Mouse (Mus musculus) heart, embryonic 13.5 days (tissue): ENCODE results near the gene Ttc7b. TPM values are rescaled to one million over a fixed set of nuclear protein-coding genes. Genes with fewer than 3 reads are reported as not detected.

Experiments
- ATAC-seq: fragments of 200-750 bp; cut with Nextera tagmentation; 2 replicates; pipeline ENCODE4 v1.8.0; 2017; ENCODE audit warnings: moderate TSS enrichment; ENCODE audit not compliant: insufficient number of reproducible peaks, low FRiP score, low TSS enrichment; ENCODE audit errors: extremely low read depth
- H3K27ac ChIP-seq: fragments of 300-500 bp; sonication (generic); replicated peaks from 2 replicates; pipeline ENCODE4 v1.5.1; 2015; ENCODE audit warnings: moderate library complexity, mild to moderate bottlenecking, inconsistent platforms
- H3K27me3 ChIP-seq: fragments of 300-500 bp; sonication (generic); replicated peaks from 2 replicates; pipeline ENCODE4 v1.6.1; 2015; ENCODE audit warnings: mild to moderate bottlenecking, inconsistent platforms
- H3K36me3 ChIP-seq: fragments of 300-500 bp; sonication (generic); 2 replicates; pipeline ENCODE4 v1.6.1; 2015; ENCODE audit warnings: mild to moderate bottlenecking, inconsistent platforms
- H3K4me1 ChIP-seq: fragments of 300-500 bp; sonication (generic); 2 replicates; pipeline ENCODE4 v1.6.1; 2015; ENCODE audit warnings: inconsistent platforms
- H3K4me2 ChIP-seq: fragments of 300-500 bp; sonication (generic); 2 replicates; pipeline ENCODE4 v1.6.1; 2015; ENCODE audit warnings: inconsistent platforms, mild to moderate bottlenecking, moderate library complexity
- H3K4me3 ChIP-seq: fragments of 300-500 bp; sonication (generic); 2 replicates; pipeline ENCODE4 v1.5.1; 2015; ENCODE audit warnings: moderate library complexity, mild to moderate bottlenecking, inconsistent platforms
- H3K9ac ChIP-seq: fragments of 300-500 bp; sonication (generic); 2 replicates; pipeline ENCODE4 v1.6.1; 2015; ENCODE audit warnings: inconsistent platforms, mild to moderate bottlenecking, moderate library complexity
- H3K9me3 ChIP-seq: fragments of 300-500 bp; sonication (generic); 2 replicates; pipeline ENCODE4 v1.6.1; 2016; ENCODE audit warnings: inconsistent platforms
- WGBS: fragments of 180-500 bp; shearing (Covaris S2); methylation state at CpG from one replicate; pipeline ENCODE4 v1.1.7; 2015; ENCODE audit warnings: mixed read lengths; 5-methylcytosine and 5-hydroxymethylcytosine counted together
- polyA plus RNA-seq: library from polyadenylated mRNA; unstranded; fragments of >200 nt; fragmentation: Nextera tagmentation; extraction: Ambion mirVana; gene quantifications from 2 replicates; pipeline ENCODE4 v1.2.1, GENCODE M21; 2015

Ttc7b gene
- polyA plus RNA-seq, 1 experiment from 2014 or later: 6.5 TPM

- no peak overlapping the region for H3K4me2 ChIP-seq
- H3K4me3 ChIP-seq: no peak overlapping the region
- WGBS: 68% methylated on average over 2 of the region's 2 CpGs
- no peaks in the 10 kb centered on the region for H3K27me3 ChIP-seq
- H3K27ac ChIP-seq: no peak overlapping the region
- peaks cover 6% of the 10 kb centered on the region; the same call in 1 of the 2 replicates for H3K4me1 ChIP-seq
- H3K36me3 ChIP-seq: peaks cover 64% of the 10 kb centered on the region
- no peak overlapping the region for H3K9ac ChIP-seq
- H3K9me3 ChIP-seq: no peaks in the 10 kb centered on the region
- no peak for ATAC-seq
Measured at GRCm38 (mm10) chr12:100378266-100378665, 142.4 kb downstream of the Ttc7b start.

DNA sequence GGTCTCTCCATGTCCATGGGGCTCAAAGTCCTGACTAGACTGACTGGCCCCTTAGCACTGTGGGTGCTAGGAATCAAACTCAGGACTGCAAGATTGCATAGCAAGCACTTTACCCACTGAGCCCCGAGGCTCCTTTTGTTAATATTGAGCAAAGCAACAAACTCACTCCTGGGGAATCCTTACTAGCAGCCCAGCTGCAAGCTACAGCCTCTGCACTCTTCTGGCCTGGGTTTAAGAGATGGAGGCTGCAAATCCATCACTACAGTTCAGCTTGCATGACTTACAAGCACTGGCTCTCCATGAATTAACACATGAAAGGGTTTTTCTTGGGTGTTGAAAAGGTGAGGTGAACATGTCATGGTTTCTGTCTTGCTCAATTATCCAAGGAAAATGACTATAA, 142.8 kb downstream of the Ttc7b start:
- Histone ChIP-seq H3K9ac (no peak overlapping the region), H3K4me1 (peaks cover 6% of the 10 kb centered on the region; the same call in 1 of the 2 replicates), H3K36me3 (peaks cover 64% of the 10 kb centered on the region), H3K27me3 (no peaks in the 10 kb centered on the region), H3K4me2 (no peak overlapping the region), H3K4me3 (no peak overlapping the region), H3K9me3 (no peaks in the 10 kb centered on the region), H3K27ac (no peak overlapping the region)
- WGBS: 59% methylated on average over 1 of the region's 1 CpGs
- no peak for ATAC-seq

DNA sequence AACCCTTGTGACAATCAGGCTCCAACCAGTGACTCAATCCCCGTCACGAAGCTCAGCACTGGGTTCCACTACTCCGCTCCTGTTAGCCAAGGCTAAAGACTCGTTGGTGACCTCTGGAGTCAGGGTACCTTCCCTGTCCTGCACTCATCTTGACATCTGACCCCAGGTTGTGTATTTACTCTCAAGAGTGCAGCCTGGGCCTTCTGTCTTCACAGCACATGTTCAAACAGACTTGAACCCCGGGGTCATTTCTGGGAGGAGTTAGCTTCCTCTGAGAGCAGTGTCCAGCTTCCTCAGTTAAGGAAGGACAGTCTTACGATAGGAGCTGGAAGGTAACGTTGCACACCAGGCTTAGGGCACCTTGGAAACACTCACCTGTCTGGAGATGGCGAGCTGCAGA, 144.8 kb downstream of the Ttc7b start:
- Histone ChIP-seq H3K36me3 (peaks cover 66% of the 10 kb centered on the region), H3K4me1 (no peaks in the 10 kb centered on the region), H3K9me3 (no peaks in the 10 kb centered on the region), H3K27ac (no peak overlapping the region), H3K9ac (no peak overlapping the region), H3K27me3 (no peaks in the 10 kb centered on the region), H3K4me3 (no peak overlapping the region), H3K4me2 (no peak overlapping the region)
- no peak for ATAC-seq
- WGBS: 80% methylated on average over 8 of the region's 8 CpGs

- Histone ChIP-seq H3K4me3 (no peak overlapping the region), H3K27me3 (no peaks in the 10 kb centered on the region), H3K27ac (no peak overlapping the region), H3K9ac (no peak overlapping the region), H3K4me2 (no peak overlapping the region), H3K36me3 (peaks cover 81% of the 10 kb centered on the region), H3K4me1 (no peaks in the 10 kb centered on the region), H3K9me3 (no peaks in the 10 kb centered on the region)
- ATAC-seq: no peak
- WGBS: 66% methylated on average over 7 of the region's 7 CpGs
Measured at GRCm38 (mm10) chr12:100372785-100373184, 147.8 kb downstream of the Ttc7b start.

DNA sequence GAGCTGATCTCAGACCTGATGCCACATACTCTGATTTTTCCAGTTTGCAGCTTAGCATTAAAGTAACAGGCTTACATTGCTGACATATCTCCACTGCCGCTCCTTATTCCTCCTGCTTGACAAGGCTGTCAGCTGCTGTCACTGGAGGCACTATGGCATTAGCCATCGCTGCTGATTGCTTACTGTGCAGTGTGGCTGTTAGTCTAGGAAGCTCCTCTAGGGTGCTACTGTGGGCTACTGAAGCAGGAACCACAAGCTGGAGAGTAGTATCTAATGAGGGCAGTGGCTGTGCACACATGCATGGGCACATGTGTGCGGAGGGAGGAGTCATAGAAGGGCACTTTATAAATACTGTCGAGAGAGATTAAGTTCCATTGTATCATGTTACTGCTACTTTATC, 148.6 kb downstream of the Ttc7b start:
- Histone ChIP-seq H3K4me3 (no peak overlapping the region), H3K4me2 (no peak overlapping the region), H3K9ac (no peak overlapping the region), H3K27me3 (no peaks in the 10 kb centered on the region), H3K4me1 (no peaks in the 10 kb centered on the region), H3K9me3 (no peaks in the 10 kb centered on the region), H3K27ac (no peak overlapping the region), H3K36me3 (peaks cover 88% of the 10 kb centered on the region)
- ATAC-seq: no peak
- 71% methylated on average over 4 of the region's 4 CpGs for WGBS

DNA sequence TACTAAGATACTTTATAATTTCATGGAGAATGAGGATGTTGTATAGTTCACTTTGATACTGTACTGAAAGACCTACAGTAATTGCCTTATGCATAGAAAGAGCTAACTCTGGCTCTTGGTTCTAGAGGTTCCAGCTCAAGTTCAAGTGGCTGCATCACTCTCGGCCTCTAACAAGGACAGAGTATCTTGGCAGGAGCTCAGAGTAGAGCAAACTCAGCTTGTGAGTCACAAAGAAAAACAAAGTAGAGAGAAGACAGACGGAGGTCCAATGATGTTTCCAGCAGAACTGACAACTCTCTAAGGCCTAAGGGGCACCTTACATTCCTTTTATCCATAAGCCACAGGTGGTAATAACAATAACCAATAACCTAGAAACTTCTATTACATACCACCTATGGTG, 150.8 kb downstream of the Ttc7b start:
- Histone ChIP-seq H3K27ac (no peak overlapping the region), H3K4me3 (no peak overlapping the region), H3K9ac (no peak overlapping the region), H3K9me3 (no peaks in the 10 kb centered on the region), H3K36me3 (peaks cover 91% of the 10 kb centered on the region), H3K27me3 (no peaks in the 10 kb centered on the region), H3K4me1 (no peaks in the 10 kb centered on the region), H3K4me2 (no peak overlapping the region)
- 72% methylated on average over 2 of the region's 2 CpGs for WGBS
- ATAC-seq: no peak

- Histone ChIP-seq H3K9me3 (no peaks in the 10 kb centered on the region), H3K36me3 (peaks cover 90% of the 10 kb centered on the region)
- 56% methylated on average over 3 of the region's 3 CpGs for WGBS
Measured at GRCm38 (mm10) chr12:100369220-100369619, 151.4 kb downstream of the Ttc7b start.

DNA sequence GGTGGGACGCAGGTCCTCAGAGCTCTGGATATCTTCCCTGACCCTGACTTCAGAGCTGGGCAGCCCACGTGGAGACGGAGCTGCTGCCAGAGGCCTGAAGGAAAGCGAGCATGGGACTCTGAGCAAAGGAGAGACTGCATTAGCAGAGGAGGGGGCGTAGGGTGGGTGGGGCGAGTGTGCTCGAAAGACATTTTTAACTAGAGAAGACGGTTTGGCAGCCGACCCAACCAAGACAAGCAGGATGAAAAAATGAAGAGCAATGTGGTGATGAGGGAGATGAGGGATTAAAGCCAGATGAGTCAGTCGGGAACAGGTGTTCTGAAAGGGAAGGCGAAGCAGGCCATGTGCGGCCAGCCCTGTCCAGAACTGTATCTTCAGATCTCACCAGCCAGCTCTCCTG, 159.3 kb downstream of the Ttc7b start:
- H3K4me3 ChIP-seq: no peak overlapping the region
- WGBS: 82% methylated on average over 12 of the region's 12 CpGs
- H3K4me1 ChIP-seq: peaks cover 6% of the 10 kb centered on the region; the same call in 1 of the 2 replicates
- no peaks in the 10 kb centered on the region for H3K9me3 ChIP-seq
- no peaks in the 10 kb centered on the region for H3K27me3 ChIP-seq
- H3K9ac ChIP-seq: no peak overlapping the region
- no peak overlapping the region for H3K27ac ChIP-seq
- no peak overlapping the region for H3K4me2 ChIP-seq
- peaks cover 80% of the 10 kb centered on the region for H3K36me3 ChIP-seq
- ATAC-seq: no peak

More at GRCm38 (mm10) chr12:100369220-100369619, 151.4 kb downstream of the Ttc7b start:
- H3K4me3 ChIP-seq: no peak overlapping the region
- no peak overlapping the region for H3K4me2 ChIP-seq
- no peak overlapping the region for H3K9ac ChIP-seq
- ATAC-seq: no peak
- no peaks in the 10 kb centered on the region for H3K27me3 ChIP-seq
- no peaks in the 10 kb centered on the region for H3K4me1 ChIP-seq
- no peak overlapping the region for H3K27ac ChIP-seq

GRCm38 (mm10) chr12:100358040-100358620, 162.5 kb downstream of the Ttc7b start:
- WGBS: 69% methylated on average over 6 of the region's 6 CpGs
- Histone ChIP-seq H3K9ac (no peak overlapping the region), H3K4me1 (peaks cover 1% of the 10 kb centered on the region; the same call in 1 of the 2 replicates), H3K4me3 (no peak overlapping the region), H3K4me2 (no peak overlapping the region), H3K27ac (no peak overlapping the region), H3K27me3 (no peaks in the 10 kb centered on the region), H3K9me3 (no peaks in the 10 kb centered on the region), H3K36me3 (peaks cover 62% of the 10 kb centered on the region)
- ATAC-seq: no peak

- H3K36me3 ChIP-seq: peaks cover 66% of the 10 kb centered on the region
- ATAC-seq: no peak
- 84% methylated on average over 7 of the region's 7 CpGs for WGBS
Measured at GRCm38 (mm10) chr12:100356407-100356806, 164.2 kb downstream of the Ttc7b start.

GRCm38 (mm10) chr12:100355565-100355964, 165.1 kb downstream of the Ttc7b start:
- Histone ChIP-seq H3K27me3 (no peaks in the 10 kb centered on the region), H3K9me3 (no peaks in the 10 kb centered on the region), H3K36me3 (peaks cover 67% of the 10 kb centered on the region), H3K27ac (no peak overlapping the region), H3K9ac (no peak overlapping the region), H3K4me2 (no peak overlapping the region), H3K4me1 (no peaks in the 10 kb centered on the region), H3K4me3 (no peak overlapping the region)
- WGBS: 63% methylated on average over 5 of the region's 5 CpGs
- no peak for ATAC-seq

More at GRCm38 (mm10) chr12:100356407-100356806, 164.2 kb downstream of the Ttc7b start:
- no peak overlapping the region for H3K27ac ChIP-seq
- no peaks in the 10 kb centered on the region for H3K27me3 ChIP-seq
- H3K9ac ChIP-seq: no peak overlapping the region
- no peaks in the 10 kb centered on the region for H3K4me1 ChIP-seq
- H3K4me2 ChIP-seq: no peak overlapping the region
- H3K4me3 ChIP-seq: no peak overlapping the region
- no peaks in the 10 kb centered on the region for H3K9me3 ChIP-seq

DNA sequence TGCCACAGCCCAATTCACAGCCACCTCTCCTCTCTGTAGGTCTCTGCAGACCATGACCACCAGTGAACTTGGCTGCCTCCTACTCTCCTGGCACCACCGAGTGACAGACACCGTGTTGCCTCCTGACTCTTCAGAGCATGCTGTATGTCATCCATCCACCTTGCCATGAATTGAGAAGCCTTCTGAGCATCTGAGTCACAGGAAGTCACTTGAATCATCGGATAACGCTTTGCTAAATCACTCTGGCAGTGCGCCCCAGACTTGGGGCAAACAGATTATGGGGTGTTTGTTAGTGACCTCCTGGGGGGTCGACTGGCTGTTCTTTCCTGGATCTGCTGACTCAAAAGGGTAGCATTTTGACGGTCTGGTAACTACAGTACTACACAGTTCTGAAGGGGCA, 166.7 kb downstream of the Ttc7b start:
- Histone ChIP-seq H3K4me2 (no peak overlapping the region), H3K9ac (no peak overlapping the region), H3K9me3 (no peaks in the 10 kb centered on the region), H3K27me3 (no peaks in the 10 kb centered on the region), H3K27ac (no peak overlapping the region), H3K4me1 (no peaks in the 10 kb centered on the region), H3K36me3 (peaks cover 66% of the 10 kb centered on the region), H3K4me3 (no peak overlapping the region)
- WGBS: 51% methylated on average over 7 of the region's 7 CpGs
- no peak for ATAC-seq
